18 mouse cellular contexts compared by ENCODE assay signal in genomic region chr10:3336729-3337329, GRCm38 (mm10). TPM values are rescaled to one million over a fixed set of nuclear protein-coding genes. Genes with fewer than 3 reads are reported as not detected.
DNase-seq lines count a peak whose midpoint lies in the region; ATAC-seq and TF ChIP-seq lines count a peak whose summit lies in the region.
"Had no signal": no experiment of that assay in that cellular context is flagged by ENCODE, and none has a peak within 500 bp of the region (broad histone marks: within the 10 kb centered on the region; RNA-seq: fewer than 3 reads in every experiment).

No protein-coding gene starts in this region.

- H3K4me2 ChIP-seq in lung, embryonic 15.5 days, result no peak overlapping the region
- peak overlapping the region; percentile 33 for H3K4me2 ChIP-seq in heart, embryonic 15.5 days
- H3K4me2 ChIP-seq in midbrain, postnatal 0 days (ENCODE audit: low read depth, low read length, poor library complexity, severe bottlenecking), result no peak overlapping the region
- H3K4me2 ChIP-seq: forebrain, embryonic 13.5 days; hindbrain, embryonic 13.5 days; liver, embryonic 12.5 days had no signal

- no peaks in the 10 kb centered on the region for H3K9me3 ChIP-seq in lung, embryonic 15.5 days
- H3K9me3 ChIP-seq in heart, embryonic 15.5 days (replicated peaks), result no peaks in the 10 kb centered on the region
- H3K9me3 ChIP-seq in midbrain, postnatal 0 days (ENCODE audit: low read length), result no peaks in the 10 kb centered on the region
- H3K9me3 ChIP-seq: forebrain, embryonic 13.5 days; hindbrain, embryonic 13.5 days; liver, embryonic 12.5 days had no signal

- WGBS in lung, embryonic 15.5 days, result 37% methylated on average over 7 of the region's 7 CpGs
- 30% methylated on average over 7 of the region's 7 CpGs for WGBS in heart, embryonic 15.5 days
- 74% methylated on average over 7 of the region's 7 CpGs for WGBS in midbrain, postnatal 0 days

- H3K4me1 ChIP-seq in lung, embryonic 15.5 days, result peaks cover 23% of the 10 kb centered on the region
- H3K4me1 ChIP-seq in heart, embryonic 15.5 days (replicated peaks), result peaks cover 26% of the 10 kb centered on the region
- H3K4me1 ChIP-seq in midbrain, postnatal 0 days (ENCODE audit: insufficient read depth, low read length), result no peaks in the 10 kb centered on the region
- H3K4me1 ChIP-seq: forebrain, embryonic 13.5 days; hindbrain, embryonic 13.5 days; liver, embryonic 12.5 days had no signal

- H3K4me3 ChIP-seq in lung, embryonic 15.5 days, result no peak overlapping the region
- no peak overlapping the region for H3K4me3 ChIP-seq in heart, embryonic 15.5 days
- no peak overlapping the region for H3K4me3 ChIP-seq in midbrain, postnatal 0 days (ENCODE audit: low read depth, low read length)
- H3K4me3 ChIP-seq: forebrain, embryonic 13.5 days; hindbrain, embryonic 13.5 days; liver, embryonic 12.5 days had no signal

- DNase-seq in lung, postnatal 25 days (ENCODE audit: low spot score), result no peak
- peak; percentile 34 to 60 for DNase-seq in heart, adult 18-20 months
- peak; percentile 56 for DNase-seq in skeletal muscle tissue, adult 2 months (ENCODE audit: low read depth, low spot score)
- DNase-seq in midbrain, postnatal 0 days (ENCODE audit: low spot score), result no peak
- no peak for DNase-seq in frontal cortex, adult 2 months (ENCODE audit: extremely low spot score in 1 of 2, low spot score in 1 of 2)
- DNase-seq: cerebellum, adult 9-11 months; kidney, postnatal 10 days; layer of hippocampus, adult 9-11 months; midbrain, embryonic 14.5 days; right cerebral cortex, postnatal 25 days; thymus, adult 18-20 months had no signal

- no peak overlapping the region for H3K9ac ChIP-seq in lung, embryonic 15.5 days
- H3K9ac ChIP-seq in heart, embryonic 15.5 days, result no peak overlapping the region
- H3K9ac ChIP-seq in midbrain, postnatal 0 days (replicated peaks; ENCODE audit: low read length, poor library complexity, severe bottlenecking), result no peak overlapping the region
- H3K9ac ChIP-seq: forebrain, embryonic 13.5 days; hindbrain, embryonic 13.5 days; liver, embryonic 12.5 days had no signal

- no peak for TF ChIP-seq CTCF in midbrain, postnatal 0 days (IDR thresholded peaks at IDR 0.05)

- 0 out of 2 replicates have a peak overlapping the region, but pooled peaks have one; percentile 7 for H3K27ac ChIP-seq in lung, embryonic 15.5 days
- peak overlapping the region; percentile 97 for H3K27ac ChIP-seq in heart, embryonic 15.5 days
- H3K27ac ChIP-seq in midbrain, postnatal 0 days (ENCODE audit: low read depth, low read length), result no peak overlapping the region
- H3K27ac ChIP-seq: forebrain, embryonic 13.5 days; hindbrain, embryonic 13.5 days; liver, embryonic 12.5 days; macrophage had no signal

- H3K36me3 ChIP-seq in lung, embryonic 15.5 days, result no peaks in the 10 kb centered on the region
- no peaks in the 10 kb centered on the region for H3K36me3 ChIP-seq in heart, embryonic 15.5 days
- H3K36me3 ChIP-seq in midbrain, postnatal 0 days (ENCODE audit: insufficient read depth, low read length), result no peaks in the 10 kb centered on the region
- H3K36me3 ChIP-seq: hindbrain, embryonic 13.5 days; liver, embryonic 12.5 days had no signal

- peak; percentile 58; the same call in 1 of the 2 replicates for ATAC-seq in lung, embryonic 15.5 days (ENCODE audit: borderline replicate concordance, extremely low read depth, low FRiP score, low TSS enrichment)
- ATAC-seq in heart, embryonic 15.5 days (replicated peaks; ENCODE audit: insufficient number of reproducible peaks, insufficient read depth, low FRiP score, low read depth), result peak; percentile 36
- no peak for ATAC-seq in midbrain, postnatal 0 days (ENCODE audit: low FRiP score)
- ATAC-seq: forebrain, embryonic 13.5 days; intestine, embryonic 16.5 days; liver, embryonic 12.5 days had no signal

- no peaks in the 10 kb centered on the region for H3K27me3 ChIP-seq in lung, embryonic 15.5 days
- no peaks in the 10 kb centered on the region for H3K27me3 ChIP-seq in heart, embryonic 15.5 days
- H3K27me3 ChIP-seq in midbrain, postnatal 0 days (ENCODE audit: insufficient read depth, low read length), result no peaks in the 10 kb centered on the region
- H3K27me3 ChIP-seq: forebrain, embryonic 13.5 days; liver, embryonic 12.5 days had no signal

RNA-seq across cellular contexts. Expression of gene Ppp1r14c, which starts 29.0 kb away (rescaled TPM):
- 75.9 and 90.0 TPM in 2 replicates for polyA plus RNA-seq in lung, embryonic 15.5 days (2015; fragmentation: Nextera tagmentation; extraction: Ambion mirVana)
- 100 to 1,000 TPM; 139 to 191 TPM for total RNA-seq in heart, adult 18-20 months (2021)
- polyA plus RNA-seq in heart, embryonic 15.5 days (2015; fragmentation: Nextera tagmentation; extraction: Ambion mirVana), result 242 and 287 TPM in 2 replicates
- 62.1 and 66.5 TPM in 2 replicates for total RNA-seq in midbrain, postnatal 0 days (2014; rRNA removed)
- 70.3 and 72.1 TPM in 2 replicates for polyA plus RNA-seq in midbrain, postnatal 0 days (2015; fragmentation: Nextera tagmentation; extraction: Ambion mirVana)
- 15.7 and 16.5 TPM in 2 replicates for polyA plus RNA-seq in frontal cortex, adult 2 months (2012; rRNA removed)
- polyA plus RNA-seq: macrophage had no signal

Comparison
In these comparisons a context has a peak if more than half of its experiments do, and no peak if none do; other contexts are left out.
1. DNase-seq: peak in heart, adult 18-20 months (2 of 2) and skeletal muscle tissue, adult 2 months (single experiment); none in lung, postnatal 25 days (single experiment), midbrain, postnatal 0 days (single experiment) and frontal cortex, adult 2 months (0 of 2).